Mouse (Mus musculus) midbrain, embryonic 14.5 days (tissue): ENCODE results near the gene Fgf15. TPM values are rescaled to one million over a fixed set of nuclear protein-coding genes. Genes with fewer than 3 reads are reported as not detected.
A peak's percentile ranks its signal among the peaks of the same experiment; 100 is the strongest.

Experiments
- ATAC-seq: fragments of 200-750 bp; cut with Nextera tagmentation; 2 replicates; pipeline ENCODE4 v1.8.0; 2017; ENCODE audit warnings: moderate number of reproducible peaks, moderate library complexity; ENCODE audit not compliant: low FRiP score, low TSS enrichment
- DNase-seq: peaks from one replicate; pipeline ENCODE4 v3.0.0-alpha.2; 2015
- H3K27ac ChIP-seq: fragments of 300-500 bp; sonication (generic); replicated peaks from 2 replicates; pipeline ENCODE4 v1.5.1; 2014; ENCODE audit warnings: mild to moderate bottlenecking, low read depth, low read length, moderate library complexity
- H3K27me3 ChIP-seq: fragments of 300-500 bp; sonication (generic); 2 replicates; pipeline ENCODE4 v1.6.1; 2014; ENCODE audit warnings: low read length, control low read depth, mixed read lengths; ENCODE audit not compliant: control insufficient read depth, insufficient read depth
- H3K36me3 ChIP-seq: fragments of 300-500 bp; sonication (generic); 2 replicates; pipeline ENCODE4 v1.6.1; 2014; ENCODE audit warnings: low read length, control low read depth; ENCODE audit not compliant: control insufficient read depth, insufficient read depth
- H3K4me1 ChIP-seq: fragments of 300-500 bp; sonication (generic); 2 replicates; pipeline ENCODE4 v1.6.1; 2014; ENCODE audit warnings: mild to moderate bottlenecking, antibody characterized with exemption, low read length, control low read depth; ENCODE audit not compliant: control insufficient read depth, insufficient read depth
- H3K4me2 ChIP-seq: fragments of 300-500 bp; sonication (generic); 2 replicates; pipeline ENCODE4 v1.6.1; 2014; ENCODE audit warnings: mild to moderate bottlenecking, low read length, moderate library complexity
- H3K4me3 ChIP-seq: fragments of 300-500 bp; sonication (generic); replicated peaks from 2 replicates; pipeline ENCODE4 v1.5.1; 2014; ENCODE audit warnings: low read depth, low read length
- H3K9ac ChIP-seq: fragments of 300-500 bp; sonication (generic); replicated peaks from 2 replicates; pipeline ENCODE4 v1.6.1; 2014; ENCODE audit warnings: mild to moderate bottlenecking, low read length, moderate library complexity
- H3K9me3 ChIP-seq: fragments of 300-500 bp; sonication (generic); 2 replicates; pipeline ENCODE4 v1.6.1; 2016; ENCODE audit warnings: low read length, control low read depth, mixed read lengths; ENCODE audit not compliant: control insufficient read depth
- WGBS: fragments of 180-500 bp; shearing (Covaris S2); extraction: QIAGEN DNeasy Blood & Tissue Kit; methylation state at CpG from one replicate; pipeline ENCODE4 v1.1.7; 2014; 5-methylcytosine and 5-hydroxymethylcytosine counted together
- polyA plus RNA-seq: library from polyadenylated mRNA; unstranded; fragments of >200 nt; fragmentation: Nextera tagmentation; extraction: Ambion mirVana; gene quantifications from 2 replicates; pipeline ENCODE4 v1.2.1, GENCODE M21; 2014

The Fgf15 gene
- 44.5 and 62.6 TPM in 2 replicates for polyA plus RNA-seq

DNA sequence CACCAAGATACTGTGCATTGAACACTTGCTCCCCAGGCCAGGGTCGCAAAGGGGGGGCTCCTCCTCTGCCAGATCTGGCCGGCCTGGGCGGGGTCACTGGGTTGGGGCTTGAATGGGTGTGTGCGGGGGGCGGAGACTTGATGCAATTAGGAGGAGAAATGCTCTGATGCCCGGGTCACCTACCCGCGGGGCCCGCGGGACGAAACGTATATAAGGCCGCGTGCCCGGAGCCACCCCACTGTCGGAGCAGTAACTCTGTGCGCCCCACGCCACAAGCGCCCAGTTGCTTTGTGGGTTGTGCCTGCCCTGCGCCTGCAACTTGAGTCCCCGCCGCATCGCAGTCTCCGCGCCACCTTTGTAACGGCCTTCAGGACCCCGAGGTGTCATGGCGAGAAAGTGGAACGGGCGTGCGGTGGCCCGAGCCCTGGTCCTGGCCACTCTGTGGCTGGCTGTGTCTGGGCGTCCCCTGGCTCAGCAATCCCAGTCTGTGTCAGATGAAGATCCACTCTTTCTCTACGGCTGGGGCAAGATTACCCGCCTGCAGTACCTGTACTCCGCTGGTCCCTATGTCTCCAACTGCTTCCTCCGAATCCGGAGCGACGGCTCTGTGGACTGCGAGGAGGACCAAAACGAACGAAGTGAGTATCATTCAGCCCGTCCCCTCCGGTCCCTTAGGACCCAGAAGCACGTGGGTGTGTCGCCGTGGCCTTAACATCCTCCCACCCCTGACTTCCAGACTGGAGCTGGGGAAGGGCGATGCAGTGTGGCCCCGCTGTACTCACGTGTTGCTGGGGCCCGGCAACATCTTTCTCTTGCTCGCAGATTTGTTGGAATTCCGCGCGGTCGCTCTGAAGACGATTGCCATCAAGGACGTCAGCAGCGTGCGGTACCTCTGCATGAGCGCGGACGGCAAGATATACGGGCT lies at the start of gene Fgf15:
Fgf15 (plus strand) TSS at position 238 of the 925 bp plus-strand sequence.
- Histone ChIP-seq H3K36me3 (no peaks in the 10 kb centered on the region), H3K9ac (peak within 1 kb of the TSS; percentile 54), H3K4me1 (peaks cover 20% of the 10 kb centered on the region), H3K27me3 (peaks cover 4% of the 10 kb centered on the region), H3K4me2 (peak within 1 kb of the TSS; percentile 93), H3K4me3 (peak within 1 kb of the TSS; percentile 44), H3K9me3 (no peaks in the 10 kb centered on the region), H3K27ac (peak within 1 kb of the TSS; percentile 55)
- peak; percentile 47; the same call in 1 of the 2 replicates for ATAC-seq
- peak; percentile 73 for DNase-seq
- WGBS, result under 1% methylated on average over 65 of the region's 65 CpGs

GRCm38 (mm10) chr7:144847067-144847466 lies 49.3 kb upstream of the Fgf15 start, which contains the start of gene Fgf4:
TSS of gene Fgf4 (plus strand) at chr7:144847367.
- no peaks in the 10 kb centered on the region for H3K36me3 ChIP-seq
- H3K4me1 ChIP-seq, result no peaks in the 10 kb centered on the region
- ATAC-seq, result no peak
- H3K4me3 ChIP-seq, result no peak within 1 kb of the TSS
- no peak within 1 kb of the TSS for H3K9ac ChIP-seq
- no peaks in the 10 kb centered on the region for H3K27me3 ChIP-seq
- no peak within 1 kb of the TSS for H3K27ac ChIP-seq
- H3K4me2 ChIP-seq, result no peak within 1 kb of the TSS
- DNase-seq, result no peak
- H3K9me3 ChIP-seq, result no peaks in the 10 kb centered on the region

DNA sequence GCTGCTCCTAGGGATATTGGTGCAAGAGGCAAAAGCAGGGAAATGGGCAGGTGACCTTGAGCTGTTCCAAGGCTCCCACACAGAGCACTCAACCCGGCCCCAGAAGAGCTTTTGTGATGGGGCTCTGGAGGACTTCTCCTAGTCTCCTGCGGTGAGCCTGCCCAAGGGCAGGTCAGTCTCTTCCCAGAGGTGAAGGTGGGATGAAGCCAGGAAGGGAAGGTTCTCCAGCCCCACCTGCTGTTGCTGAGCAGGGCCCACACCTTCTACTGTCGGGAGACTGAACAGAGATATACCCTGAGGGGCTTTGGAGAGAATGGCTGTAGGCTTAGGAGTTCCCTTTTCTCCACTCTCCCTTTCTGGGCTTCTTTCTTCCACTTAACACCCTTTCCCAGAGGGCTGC lies 45.0 kb upstream of the Fgf15 start:
- 54% methylated on average over 3 of the region's 3 CpGs for WGBS
- Histone ChIP-seq H3K4me2 (no peak overlapping the region), H3K27me3 (no peaks in the 10 kb centered on the region), H3K4me1 (no peaks in the 10 kb centered on the region), H3K9ac (no peak overlapping the region), H3K4me3 (no peak overlapping the region), H3K9me3 (no peaks in the 10 kb centered on the region), H3K36me3 (no peaks in the 10 kb centered on the region), H3K27ac (no peak overlapping the region)
- ATAC-seq (no peak), DNase-seq (no peak)

GRCm38 (mm10) chr7:144854966-144855365 lies 41.4 kb upstream of the Fgf15 start:
- ATAC-seq (no peak), DNase-seq (no peak)
- Histone ChIP-seq H3K9ac (no peak overlapping the region), H3K4me1 (no peaks in the 10 kb centered on the region), H3K36me3 (no peaks in the 10 kb centered on the region), H3K4me2 (no peak overlapping the region), H3K27me3 (peaks cover 8% of the 10 kb centered on the region; the same call in 1 of the 2 replicates), H3K9me3 (no peaks in the 10 kb centered on the region), H3K4me3 (no peak overlapping the region), H3K27ac (no peak overlapping the region)
- 56% methylated on average over 3 of the region's 3 CpGs for WGBS

DNA sequence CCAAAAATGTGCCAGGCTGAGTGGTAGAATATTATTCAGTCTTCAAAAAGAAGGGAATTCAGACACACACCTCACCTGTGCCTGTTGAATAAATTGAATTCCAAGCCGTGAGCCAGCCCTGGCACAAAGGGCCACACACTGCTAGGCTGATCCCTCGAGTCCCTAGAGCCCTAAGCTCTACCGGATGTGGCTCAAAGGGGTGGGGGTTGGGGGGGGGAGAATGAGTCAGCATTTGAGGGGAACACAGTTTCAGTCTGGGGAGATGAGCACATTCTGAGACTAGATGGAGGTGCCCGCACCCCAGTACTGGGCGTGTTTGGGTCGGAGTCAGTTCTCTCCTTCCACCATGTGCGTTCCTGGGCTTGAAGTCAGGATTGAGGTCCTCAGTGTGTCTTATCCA lies 39.2 kb upstream of the Fgf15 start:
- peaks cover 11% of the 10 kb centered on the region; the same call in 1 of the 2 replicates for H3K4me1 ChIP-seq
- H3K4me3 ChIP-seq, result no peak overlapping the region
- peaks cover 30% of the 10 kb centered on the region for H3K27me3 ChIP-seq
- H3K9me3 ChIP-seq, result no peaks in the 10 kb centered on the region
- no peak overlapping the region for H3K27ac ChIP-seq
- no peak for DNase-seq
- WGBS, result 83% methylated on average over 7 of the region's 7 CpGs
- no peaks in the 10 kb centered on the region for H3K36me3 ChIP-seq
- H3K4me2 ChIP-seq, result no peak overlapping the region
- H3K9ac ChIP-seq, result no peak overlapping the region
- no peak for ATAC-seq

GRCm38 (mm10) chr7:144857826-144858342 lies 38.4 kb upstream of the Fgf15 start:
- DNase-seq (no peak), ATAC-seq (no peak)
- Histone ChIP-seq H3K4me2 (no peak overlapping the region), H3K27ac (no peak overlapping the region), H3K9ac (no peak overlapping the region), H3K27me3 (peaks cover 36% of the 10 kb centered on the region), H3K4me3 (no peak overlapping the region), H3K9me3 (no peaks in the 10 kb centered on the region), H3K36me3 (no peaks in the 10 kb centered on the region), H3K4me1 (peaks cover 11% of the 10 kb centered on the region; the same call in 1 of the 2 replicates)
- WGBS, result 76% methylated on average over 3 of the region's 3 CpGs

GRCm38 (mm10) chr7:144858702-144859101 lies 37.6 kb upstream of the Fgf15 start:
- Histone ChIP-seq H3K4me1 (peaks cover 11% of the 10 kb centered on the region; the same call in 1 of the 2 replicates), H3K36me3 (no peaks in the 10 kb centered on the region), H3K9ac (no peak overlapping the region), H3K9me3 (no peaks in the 10 kb centered on the region), H3K27ac (no peak overlapping the region), H3K27me3 (peaks cover 45% of the 10 kb centered on the region), H3K4me2 (no peak overlapping the region), H3K4me3 (no peak overlapping the region)
- WGBS, result 89% methylated on average over 1 of the region's 1 CpGs
- DNase-seq (no peak), ATAC-seq (no peak)

DNA sequence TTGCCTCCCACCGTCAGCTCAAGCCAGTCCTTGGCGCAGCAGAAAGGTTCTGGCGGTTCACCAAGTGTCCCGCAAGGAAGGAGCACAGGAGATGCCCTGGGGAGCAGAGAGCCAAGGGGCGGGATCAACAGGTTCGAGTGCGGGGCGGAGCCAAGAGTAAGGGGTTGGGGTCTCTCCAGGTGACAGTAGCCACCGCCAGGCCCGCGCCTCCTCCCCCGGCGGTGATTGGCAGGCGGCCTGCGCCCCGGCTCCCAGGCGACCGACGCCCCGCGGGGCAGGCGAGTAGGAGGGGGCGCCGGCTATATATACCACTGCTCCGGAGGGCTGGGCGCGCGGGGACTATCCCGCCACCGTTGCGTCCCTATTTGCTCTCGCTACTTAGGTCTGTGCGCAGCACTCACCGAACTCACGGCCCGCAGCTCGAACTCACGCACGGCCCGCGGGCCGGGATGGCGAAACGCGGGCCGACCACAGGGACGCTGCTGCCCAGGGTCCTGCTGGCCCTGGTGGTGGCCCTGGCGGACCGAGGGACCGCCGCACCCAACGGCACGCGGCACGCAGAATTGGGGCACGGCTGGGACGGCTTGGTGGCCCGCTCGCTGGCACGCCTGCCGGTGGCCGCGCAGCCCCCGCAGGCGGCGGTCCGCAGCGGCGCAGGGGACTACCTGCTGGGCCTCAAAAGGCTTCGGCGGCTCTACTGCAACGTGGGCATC lies 35.1 kb upstream of the Fgf15 start:
- H3K36me3 ChIP-seq, result no peaks in the 10 kb centered on the region
- no peak for ATAC-seq
- H3K27me3 ChIP-seq, result peaks cover 64% of the 10 kb centered on the region
- H3K27ac ChIP-seq, result no peak overlapping the region
- DNase-seq, result peak; percentile 6
- H3K4me2 ChIP-seq, result peak overlapping the region; percentile 31
- H3K9me3 ChIP-seq, result no peaks in the 10 kb centered on the region
- H3K9ac ChIP-seq, result no peak overlapping the region
- under 1% methylated on average over 69 of the region's 72 CpGs for WGBS
- peak overlapping the region; percentile 18 for H3K4me3 ChIP-seq
- H3K4me1 ChIP-seq, result peaks cover 11% of the 10 kb centered on the region; the same call in 1 of the 2 replicates
